Mouse (Mus musculus) kidney, postnatal 36 days (tissue): ENCODE data around the gene Ccdc124.
"Not testable (repeated sequence)": the region's sequence is repeated elsewhere in the genome, so short reads cannot be mapped to it uniquely, and the experiment has no call there.

Experiments used
- DNase-seq, 2 experiments: peaks; one replicate each; pipeline ENCODE4 v3.0.0; 2021 to 2022; ENCODE audit warnings: mixed read lengths in 2 of 2

The Ccdc124 gene

GRCm38 (mm10) chr8:70873364-70873985 lies at the start of gene Ccdc124:
TSS of gene Ccdc124 (minus strand) at chr8:70873935.
- DNase-seq, result peak; percentile 95 to 97

- DNase-seq, result no peak
Observed at GRCm38 (mm10) chr8:70920049-70920922, 46.6 kb upstream of the Ccdc124 start.

GRCm38 (mm10) chr8:70914704-70915103 lies 41.0 kb upstream of the Ccdc124 start:
- no peak for DNase-seq

- DNase-seq, result no peak
Observed at GRCm38 (mm10) chr8:70913523-70913922, 39.8 kb upstream of the Ccdc124 start.

GRCm38 (mm10) chr8:70912955-70913354 lies 39.2 kb upstream of the Ccdc124 start:
- no peak for DNase-seq

GRCm38 (mm10) chr8:70911596-70911995 lies 37.9 kb upstream of the Ccdc124 start:
- peak in 1 of 2 experiments; percentile 23 for DNase-seq

- no peak for DNase-seq
Observed at GRCm38 (mm10) chr8:70907518-70907917, 33.8 kb upstream of the Ccdc124 start.

GRCm38 (mm10) chr8:70905831-70906736 lies 32.3 kb upstream of the Ccdc124 start, which contains the start of gene Map1s:
TSS of gene Map1s (plus strand) at chr8:70905932.
- peak; percentile 61 to 88 for DNase-seq

- no peak for DNase-seq
Observed at GRCm38 (mm10) chr8:70905463-70905830, 31.7 kb upstream of the Ccdc124 start.

- DNase-seq, result peak; percentile 55 to 83
Observed at GRCm38 (mm10) chr8:70904532-70904931, 30.8 kb upstream of the Ccdc124 start.

GRCm38 (mm10) chr8:70903582-70903981 lies 29.8 kb upstream of the Ccdc124 start:
- no peak for DNase-seq

- no peak for DNase-seq
Observed at GRCm38 (mm10) chr8:70903112-70903511, 29.4 kb upstream of the Ccdc124 start.

- peak; percentile 26 to 52 for DNase-seq
Observed at GRCm38 (mm10) chr8:70902211-70902610, 28.5 kb upstream of the Ccdc124 start.

GRCm38 (mm10) chr8:70900872-70901387 lies 27.2 kb upstream of the Ccdc124 start:
- DNase-seq, result no peak

- no peak for DNase-seq
Observed at GRCm38 (mm10) chr8:70899226-70899625, 25.5 kb upstream of the Ccdc124 start.

- DNase-seq, result no peak
Observed at GRCm38 (mm10) chr8:70898661-70899198, 25.0 kb upstream of the Ccdc124 start.

GRCm38 (mm10) chr8:70897681-70898413 lies 24.1 kb upstream of the Ccdc124 start:
- DNase-seq, result peak; percentile 81 to 92

GRCm38 (mm10) chr8:70897021-70897680 lies 23.4 kb upstream of the Ccdc124 start, which contains the start of gene Rpl18a:
TSS of gene Rpl18a (minus strand) at chr8:70897412.
- peak; percentile 96 to 99 for DNase-seq

GRCm38 (mm10) chr8:70896316-70897020 lies 22.7 kb upstream of the Ccdc124 start:
- DNase-seq, result no peak

GRCm38 (mm10) chr8:70895571-70896259 lies 22.0 kb upstream of the Ccdc124 start:
- DNase-seq, result not testable (repeated sequence)
